Mouse (Mus musculus) thymus, adult 2 months (tissue): ENCODE results near the gene Gstcd.

ENCODE experiments used
- CTCF ChIP-seq: fragments of 200-500 bp; IDR thresholded peaks from 2 replicates; pipeline ENCODE4 v1.5.1; 2012; ENCODE audit warnings: mild to moderate bottlenecking, control low read depth, low read length, moderate library complexity, borderline replicate concordance; ENCODE audit not compliant: control insufficient read depth, poor library complexity, insufficient read depth; ENCODE audit errors: extremely low read depth
- POLR2A ChIP-seq: fragments of 200-500 bp; IDR thresholded peaks from 2 replicates; pipeline ENCODE4 v1.6.1; 2012; ENCODE audit warnings: mild to moderate bottlenecking, low read length, control low read depth, moderate library complexity; ENCODE audit not compliant: control insufficient read depth, poor library complexity, insufficient read depth; ENCODE audit errors: extremely low read depth

DNA sequence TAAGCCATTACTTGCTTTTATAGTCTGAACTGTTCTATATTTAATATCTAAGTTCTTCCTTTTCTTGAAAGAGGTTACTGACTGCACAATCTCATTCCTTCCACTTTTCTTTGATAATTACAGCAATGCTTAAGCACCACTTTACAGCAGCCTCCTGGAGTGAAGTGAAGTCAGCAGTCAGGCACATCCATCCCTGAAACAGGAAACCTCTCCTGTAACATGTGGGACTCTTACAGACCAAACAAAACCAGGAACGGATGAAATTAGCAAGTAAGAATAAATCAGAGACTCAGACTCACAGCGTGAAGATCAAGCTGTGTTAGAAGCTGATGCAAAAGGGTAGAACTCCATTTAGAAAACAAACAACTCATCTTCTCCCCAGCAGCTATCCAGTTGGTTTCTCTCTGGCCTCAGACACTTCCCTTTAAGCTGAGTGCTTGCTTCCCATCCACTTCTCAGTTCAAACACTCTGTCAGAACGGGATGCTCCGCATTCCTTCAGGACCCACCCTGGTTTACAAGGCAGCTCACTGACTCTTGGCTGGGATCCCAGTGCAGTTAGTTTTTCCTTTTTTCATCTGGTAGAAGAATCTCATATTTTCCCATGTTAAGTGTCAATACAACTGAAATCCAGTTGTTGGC lies 107.9 kb downstream of the Gstcd start:
- TF ChIP-seq POLR2A (no peak), CTCF (no peak)
